Mouse (Mus musculus) spleen, postnatal 10 days (tissue): ENCODE data around the gene 1110017D15Rik.

Source experiments
- DNase-seq, 2 experiments: peaks; one replicate each; pipeline ENCODE4 v3.0.0; 2021 to 2022; ENCODE audit warnings: low spot score in 2 of 2

The 1110017D15Rik gene

DNA sequence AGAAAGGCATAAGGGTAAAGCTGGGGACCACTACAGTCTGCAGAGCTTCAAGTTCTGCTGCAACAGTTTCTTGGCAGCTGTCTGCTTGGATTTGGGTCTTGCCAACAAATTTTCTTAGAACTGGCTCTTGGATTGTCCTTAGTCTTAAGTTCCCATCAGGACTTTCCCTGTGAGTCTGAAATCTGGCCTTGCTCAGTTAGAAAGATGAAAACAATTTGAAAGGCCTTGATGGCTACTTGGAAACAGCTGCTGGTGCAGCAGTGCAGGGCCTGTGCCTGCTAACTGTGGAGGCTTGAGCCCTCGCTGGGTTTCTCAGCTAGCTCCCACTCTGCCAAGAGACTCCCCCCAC, 37.7 kb downstream of the 1110017D15Rik start:
- DNase-seq: no peak

DNA sequence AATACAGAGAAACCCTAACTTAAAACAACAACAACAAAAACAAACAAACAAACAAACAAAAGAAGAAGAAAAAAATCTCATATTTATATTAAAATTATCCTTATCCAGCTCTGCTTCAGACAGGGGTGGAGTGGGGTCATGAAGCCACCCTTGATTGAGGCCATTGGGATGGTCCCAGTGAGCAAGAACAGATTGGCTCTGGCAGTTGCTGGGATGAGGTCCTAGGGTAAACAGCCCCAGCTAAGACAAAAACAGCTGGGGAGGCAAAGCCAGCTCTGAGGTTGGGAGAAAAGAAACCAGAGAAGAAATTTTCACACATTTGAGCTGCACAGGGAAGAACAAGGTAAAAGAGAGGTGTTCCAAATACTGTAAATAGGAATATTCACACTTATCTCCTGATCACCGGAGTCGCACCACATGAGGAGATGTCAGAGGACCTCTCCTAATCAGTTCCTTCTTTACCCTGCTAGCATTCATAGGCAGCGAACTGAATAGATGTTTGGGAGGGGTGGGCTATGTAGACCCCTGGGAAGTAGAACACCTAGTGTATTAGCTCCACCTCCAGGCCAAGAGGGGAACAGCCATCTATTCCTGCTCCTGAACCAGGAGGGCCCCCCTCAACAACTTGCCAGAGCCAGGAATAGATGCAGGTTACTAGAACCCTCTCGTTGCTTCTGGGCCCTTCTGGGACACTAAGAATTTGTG, 38.2 kb downstream of the 1110017D15Rik start:
- no peak for DNase-seq

DNA sequence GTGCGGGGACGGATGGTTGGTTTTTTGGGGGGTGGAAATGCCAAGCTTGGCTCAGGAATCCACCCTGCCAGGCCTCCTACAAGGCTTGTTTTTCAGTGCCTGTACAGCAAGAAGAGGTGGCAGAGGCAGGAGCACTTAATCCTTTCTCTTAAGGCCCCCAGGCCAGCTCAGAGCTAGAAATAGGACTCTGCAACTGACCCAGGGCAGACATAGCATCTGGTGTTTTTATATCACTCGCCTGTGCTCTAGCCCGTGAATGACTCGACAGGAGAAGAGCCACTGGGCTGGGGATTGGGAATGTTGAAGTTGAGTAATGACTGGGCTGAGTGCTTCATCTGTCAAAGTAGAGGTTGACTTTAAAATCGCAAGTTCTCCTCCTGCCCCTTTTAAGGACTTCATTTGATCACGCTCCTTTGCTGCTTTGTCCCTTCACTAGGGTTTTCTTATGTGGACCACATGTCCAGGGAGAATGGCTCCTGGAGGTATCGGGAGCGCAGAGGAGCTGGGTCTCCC, 39.4 kb downstream of the 1110017D15Rik start:
- DNase-seq: no peak

DNA sequence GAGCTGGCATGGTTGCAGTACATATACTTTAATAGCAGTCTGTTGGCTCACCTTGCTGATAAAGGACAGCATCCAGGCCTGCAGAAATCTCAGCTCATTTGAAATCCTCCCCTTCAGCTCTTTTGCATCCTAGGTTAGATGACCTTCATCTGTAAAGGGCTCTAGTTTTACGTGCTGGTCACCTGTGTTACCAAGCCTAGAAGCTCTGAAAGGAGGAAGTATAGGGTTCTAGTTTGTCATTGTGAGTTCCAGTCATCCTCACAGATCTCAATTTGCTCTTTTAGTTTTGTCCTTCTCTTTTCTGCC, 45.8 kb downstream of the 1110017D15Rik start:
- no peak for DNase-seq

DNA sequence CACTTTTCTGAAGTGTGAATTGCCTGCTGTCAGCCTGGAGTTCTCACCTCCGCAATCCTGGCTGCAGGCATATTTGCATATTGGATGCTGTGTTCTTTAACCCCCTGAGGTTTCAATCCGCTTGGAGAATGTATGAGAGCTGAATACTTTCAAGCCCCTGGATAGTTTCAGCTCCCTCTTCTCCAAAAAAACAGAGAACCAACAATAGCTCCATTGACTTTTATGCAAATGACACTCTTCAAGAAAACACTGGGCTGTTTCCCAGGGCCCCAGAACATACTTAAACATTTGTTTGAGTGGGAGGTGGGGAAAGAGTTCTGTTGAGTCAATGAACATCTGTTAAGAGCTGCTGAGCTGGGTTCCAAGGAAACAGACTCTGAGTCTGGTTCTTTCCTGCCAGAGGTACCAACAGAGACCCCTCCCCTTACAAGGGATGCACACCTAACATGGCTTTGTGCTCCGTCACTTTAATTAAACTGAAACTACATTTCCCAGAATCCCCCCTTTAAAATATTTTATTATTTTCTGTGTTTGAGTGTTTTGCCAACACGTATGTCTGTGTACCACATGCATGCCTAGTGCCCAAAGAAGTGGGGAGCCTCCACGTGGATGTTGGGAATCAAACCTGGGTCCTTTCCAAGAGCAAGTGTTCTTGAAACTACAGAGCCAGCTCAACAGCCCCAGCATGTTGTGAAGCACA, 46.3 kb downstream of the 1110017D15Rik start:
- no peak for DNase-seq

DNA sequence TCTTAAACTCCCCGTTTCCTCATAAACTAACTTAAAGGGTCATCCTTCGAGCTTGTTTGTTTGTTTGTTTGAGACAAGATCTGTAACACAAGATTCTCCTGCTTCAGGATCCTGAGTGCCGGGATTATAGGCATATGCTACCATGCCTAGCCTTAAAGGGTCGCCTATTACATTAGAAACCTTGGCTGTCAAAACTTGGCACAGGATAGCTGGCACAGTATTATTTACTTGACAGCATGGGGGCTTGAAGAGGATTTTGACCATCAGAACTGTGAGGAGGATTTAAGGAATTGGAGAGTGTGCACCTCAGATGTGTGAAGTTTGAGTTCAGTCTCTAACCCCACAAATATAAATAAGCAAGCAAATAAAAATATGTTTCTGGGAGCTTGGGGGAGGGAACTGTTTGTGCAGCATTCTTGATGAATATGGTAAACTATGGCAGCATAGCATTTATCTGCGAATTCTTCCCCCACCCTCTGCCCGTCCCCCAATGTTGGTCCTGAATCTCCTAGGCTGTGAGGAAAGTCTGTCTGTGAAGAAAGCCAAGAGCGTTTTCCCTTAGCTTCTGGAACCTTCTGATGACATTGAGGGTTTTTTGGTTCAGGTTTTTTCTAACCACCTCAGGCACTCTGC, 47.0 kb downstream of the 1110017D15Rik start:
- DNase-seq: no peak

DNA sequence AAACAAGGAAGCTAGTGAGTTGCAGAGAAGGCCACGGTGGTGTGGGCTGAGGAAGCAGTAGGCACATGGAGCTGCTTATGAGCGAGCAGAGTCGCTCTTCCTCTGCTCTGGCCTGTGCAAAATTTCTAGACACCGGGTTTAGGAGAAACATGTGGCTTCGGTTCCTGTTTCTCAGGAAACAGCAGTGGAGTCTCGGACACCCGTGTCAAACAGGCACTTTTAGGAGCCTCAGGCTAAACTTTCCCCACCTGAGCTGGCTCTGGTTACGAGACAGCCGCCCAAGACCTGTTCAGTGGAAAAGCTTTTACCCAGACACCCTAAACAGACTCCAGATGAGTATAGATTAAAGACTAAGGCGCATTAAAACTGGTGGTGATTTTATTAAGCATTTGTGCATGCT, 47.9 kb downstream of the 1110017D15Rik start:
- DNase-seq: no peak

DNA sequence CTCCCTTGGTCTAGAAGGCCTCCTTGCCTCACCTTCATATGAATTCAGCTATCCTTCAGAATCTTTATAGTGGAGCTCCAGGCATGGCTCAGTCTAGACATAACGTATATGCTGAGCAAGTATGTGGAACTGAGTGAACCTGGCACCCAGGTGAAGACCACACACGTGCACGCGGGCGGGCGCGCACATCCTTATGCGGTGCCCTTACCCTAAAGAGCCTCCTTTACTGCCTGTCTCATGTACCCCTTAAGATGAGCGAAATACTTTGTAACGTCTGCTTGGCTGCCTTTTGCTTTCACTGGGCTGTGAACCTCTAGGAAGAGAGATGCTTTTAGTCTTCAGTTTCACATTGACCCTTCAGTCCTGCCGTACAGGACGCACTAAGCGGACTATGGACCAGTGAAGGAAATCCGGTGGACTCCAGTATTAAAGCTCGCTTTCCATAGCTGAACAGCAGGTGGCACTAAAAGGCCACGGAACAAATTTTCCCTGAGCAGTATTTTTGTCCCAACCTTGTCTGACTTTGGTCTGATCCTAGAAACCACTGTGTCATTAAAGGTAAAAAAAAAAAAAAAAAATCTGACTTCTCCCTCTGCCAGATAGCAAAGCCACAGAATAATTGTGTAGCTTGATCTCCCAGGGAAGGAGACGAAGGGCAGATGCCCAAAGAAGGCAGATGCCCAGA, 48.6 kb downstream of the 1110017D15Rik start:
- DNase-seq: peak; percentile 18 to 53

DNA sequence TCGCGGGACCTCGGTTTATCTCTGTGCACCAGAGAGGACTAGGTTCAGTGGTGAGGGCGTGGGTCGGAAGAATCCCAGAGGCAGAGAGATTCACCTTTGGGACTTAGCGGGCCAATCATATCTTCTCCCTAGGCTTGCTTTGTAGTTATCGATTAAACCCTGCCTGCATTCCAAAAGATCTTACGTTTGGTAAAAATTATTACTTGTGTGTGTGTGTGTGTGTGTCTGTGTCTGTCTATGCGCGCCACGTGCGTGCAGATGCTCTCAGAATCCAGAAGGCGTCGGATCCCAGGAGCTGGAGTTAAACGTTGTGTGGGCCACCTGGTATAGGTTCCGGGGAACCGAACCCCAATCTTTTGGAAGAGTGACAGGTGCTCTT, 51.9 kb downstream of the 1110017D15Rik start:
- DNase-seq: peak in 1 of 2 experiments; percentile 12

DNA sequence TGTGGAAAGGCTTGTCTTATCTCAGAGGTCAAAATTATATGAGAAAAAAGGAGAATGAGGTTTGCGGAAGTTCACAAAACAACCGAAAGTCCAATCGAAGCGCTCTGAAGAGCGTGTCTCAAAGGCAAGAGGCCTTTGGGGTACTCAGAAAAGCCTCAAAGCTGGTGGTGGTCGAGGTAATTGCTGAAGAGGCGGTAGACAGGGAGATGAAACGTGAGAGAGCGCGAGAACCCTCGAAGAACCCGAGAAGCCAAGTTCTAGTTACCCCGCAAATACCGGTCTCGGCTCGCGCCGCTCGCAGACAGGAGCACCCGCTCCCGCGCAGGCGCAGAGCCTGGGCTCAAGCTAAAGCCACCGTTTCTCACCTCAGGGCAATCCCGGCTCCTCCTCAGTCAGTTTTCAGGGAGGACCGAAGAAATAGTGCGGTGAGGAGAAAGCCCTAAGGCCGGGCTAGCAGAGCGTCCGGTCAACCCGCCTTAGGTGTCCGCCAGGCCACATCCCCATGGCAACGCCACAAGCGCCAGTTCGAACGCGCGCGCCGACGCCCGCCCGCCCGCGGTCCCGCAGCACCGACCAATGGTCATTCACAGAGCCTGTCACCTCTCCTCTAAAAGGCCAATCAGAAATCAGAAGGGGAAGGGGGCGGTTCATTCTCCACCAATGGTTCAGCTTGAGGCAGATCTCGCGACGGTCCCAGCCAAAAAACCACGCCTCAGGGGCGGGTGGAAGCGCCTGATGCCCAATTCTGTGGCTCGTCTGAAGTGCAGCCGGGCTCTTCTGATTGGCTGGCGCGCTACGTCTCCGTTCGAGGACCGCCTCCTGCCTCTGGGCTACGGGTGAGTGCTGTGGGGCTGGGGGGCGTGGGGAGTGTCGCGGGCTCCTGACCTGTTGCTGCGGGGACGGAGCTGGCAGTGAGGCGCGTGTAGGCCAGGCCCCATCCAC, 52.5 kb downstream of the 1110017D15Rik start, which contains the start of the genes Kif24 and Nudt2:
TSS of gene Kif24 (minus strand) at position 543 of the 942 bp plus-strand sequence.
TSS of gene Nudt2 (plus strand) at position 807 of the 942 bp plus-strand sequence.
- DNase-seq: peak; percentile 95 to 97

DNA sequence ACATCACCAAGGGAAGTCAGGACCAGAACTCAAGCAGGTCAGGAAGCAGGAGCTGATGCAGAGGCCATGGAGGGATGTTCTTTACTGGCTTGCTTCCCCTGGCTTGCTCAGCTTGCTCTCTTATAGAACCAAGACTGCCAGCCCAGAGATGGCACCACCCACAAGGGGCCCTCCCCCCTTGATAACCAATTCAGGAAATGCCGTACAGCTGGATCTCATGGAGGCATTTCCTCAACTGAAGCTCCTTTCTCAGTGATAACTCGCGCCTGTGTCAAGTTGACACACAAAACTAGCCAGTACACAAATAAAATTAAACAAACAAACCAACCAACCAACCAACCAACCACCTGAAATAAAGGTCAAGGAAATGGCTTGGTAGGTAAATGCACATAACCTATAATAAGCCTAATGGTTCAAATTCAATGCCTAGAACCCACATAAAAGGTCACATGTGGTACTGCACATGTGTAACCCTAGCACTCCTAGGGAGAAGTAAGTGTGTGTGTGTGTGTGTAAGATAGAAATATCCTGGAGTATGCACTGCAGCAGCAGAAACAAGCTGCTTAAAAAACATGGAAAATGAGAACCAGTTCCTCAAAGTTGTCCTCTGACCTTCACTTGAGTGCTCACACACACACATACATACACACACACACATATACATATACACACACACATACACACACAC, 53.9 kb downstream of the 1110017D15Rik start:
- DNase-seq: peak; percentile 18 to 39

DNA sequence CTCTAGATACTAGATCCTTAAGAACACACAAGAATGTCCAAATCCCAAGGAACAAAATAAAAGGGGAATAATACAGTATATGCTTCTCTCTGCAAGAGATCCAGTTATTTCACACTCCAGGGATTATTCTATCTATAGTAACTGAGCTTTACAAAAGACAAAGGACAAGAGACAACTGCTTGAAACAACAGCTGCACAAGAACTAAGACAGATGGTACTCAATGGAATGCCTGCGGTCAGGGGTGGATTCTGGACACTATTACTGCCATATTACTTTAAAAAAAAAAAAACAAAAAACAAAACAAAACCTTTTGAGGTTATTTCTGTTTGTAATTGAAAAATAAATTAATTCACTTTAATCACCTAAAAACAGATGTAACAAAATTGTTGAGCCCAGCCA, 56.4 kb downstream of the 1110017D15Rik start:
- no peak for DNase-seq
